Mouse (Mus musculus): ENCODE data around the gene Baiap2l1.
"Not testable (repeated sequence)": the region's sequence is repeated elsewhere in the genome, so short reads cannot be mapped to it uniquely, and the experiment has no call there.

Baiap2l1 gene

DNA sequence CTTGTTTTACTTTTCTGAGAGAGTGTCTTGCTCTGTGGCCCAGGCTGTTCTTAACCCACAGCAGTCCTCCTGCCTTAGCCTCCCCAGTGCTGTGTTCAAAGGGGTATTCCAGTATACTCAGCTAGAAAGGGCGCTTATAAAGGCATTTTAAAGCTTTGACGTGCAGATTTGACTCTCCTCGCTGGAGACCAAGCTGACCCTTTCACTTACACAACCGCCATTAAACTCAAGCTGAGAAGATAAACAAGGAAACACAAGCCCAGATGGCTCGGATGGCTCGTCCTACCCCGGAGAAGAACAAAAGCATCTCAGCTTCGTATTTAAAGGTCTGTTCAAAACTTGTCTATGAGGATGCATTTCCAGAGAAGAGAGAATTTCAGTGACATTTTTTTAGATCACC, 6.7 kb downstream of the Baiap2l1 start:
- DNase-seq (ENCODE audit: low read depth, low spot score): no peak

DNA sequence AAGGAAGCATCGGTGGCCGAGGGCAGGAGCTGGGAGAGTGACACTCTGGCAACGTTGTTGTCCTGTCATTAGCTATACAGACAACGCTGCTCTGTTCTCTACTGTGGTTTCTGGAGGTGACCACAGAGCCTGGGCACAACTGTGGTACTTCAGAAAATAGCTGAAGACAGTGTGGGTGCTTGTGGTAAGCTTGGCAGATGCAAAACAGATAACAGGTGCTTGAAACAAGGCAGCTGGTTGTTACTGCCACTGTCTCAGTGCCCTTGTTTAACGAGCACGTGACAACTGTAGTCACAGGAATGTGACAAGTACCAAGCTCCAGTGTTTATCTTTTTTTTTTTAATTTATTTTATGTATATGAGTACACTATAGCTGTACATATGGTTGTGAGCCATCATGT, 13.3 kb downstream of the Baiap2l1 start:
- no peak for DNase-seq (ENCODE audit: low read depth, low spot score)

DNA sequence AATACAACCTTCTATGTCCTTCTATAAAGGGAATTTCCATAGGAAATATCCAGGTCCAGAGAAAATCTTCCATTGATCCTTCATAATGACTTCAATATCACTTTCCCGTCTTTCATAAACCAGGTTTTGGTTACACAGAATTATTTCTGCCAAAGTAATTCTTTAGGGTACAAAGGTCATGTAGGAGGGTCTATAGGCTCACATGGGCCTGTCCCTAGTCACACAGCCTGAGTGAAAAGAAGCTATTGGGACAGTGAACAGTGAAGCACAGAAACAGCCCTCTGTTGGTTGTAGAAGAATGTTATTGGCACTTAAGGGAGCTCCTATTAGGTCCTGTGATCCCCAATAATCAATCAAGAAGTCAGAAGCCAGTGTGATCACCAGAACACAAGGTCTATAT, 16.8 kb downstream of the Baiap2l1 start:
- DNase-seq (ENCODE audit: low read depth, low spot score): no peak

DNA sequence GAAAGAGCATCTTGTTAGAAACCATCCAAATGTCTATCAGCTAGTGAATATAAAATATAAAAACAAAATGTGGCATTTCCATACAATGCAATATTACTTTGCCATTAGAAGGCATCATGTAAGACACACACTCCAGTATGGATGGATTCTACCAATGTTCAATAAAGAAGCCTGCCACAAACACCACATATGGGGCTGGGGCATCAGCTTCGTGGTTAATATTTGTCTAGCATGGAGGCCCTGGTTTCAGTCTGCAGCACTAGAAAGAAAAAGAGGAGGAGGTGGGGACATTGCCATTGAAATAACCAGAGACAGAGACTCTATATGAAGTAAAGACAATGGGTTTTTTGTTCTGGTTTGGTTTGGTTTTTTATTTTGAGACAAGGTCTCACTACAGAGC, 19.1 kb downstream of the Baiap2l1 start:
- DNase-seq (ENCODE audit: low read depth, low spot score): no peak

DNA sequence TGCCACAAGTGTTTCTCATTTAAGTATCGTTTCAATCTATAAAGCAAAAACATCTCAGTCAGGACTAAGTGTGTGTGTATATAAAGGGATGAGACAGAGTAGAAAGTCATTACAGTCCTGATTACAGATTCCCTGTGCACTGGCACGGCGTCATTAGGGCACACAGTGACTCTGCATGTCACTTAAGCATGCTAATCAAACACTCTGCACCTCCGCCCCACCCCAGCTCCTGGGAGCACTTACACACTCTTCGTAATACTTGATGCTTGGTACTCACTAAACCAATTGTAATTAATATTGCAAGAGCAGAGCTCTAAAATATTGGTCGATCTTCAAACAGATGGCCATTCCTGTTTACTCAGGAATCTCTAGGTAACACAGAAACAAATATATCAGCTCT, 22.6 kb downstream of the Baiap2l1 start:
- not testable (repeated sequence) for DNase-seq (ENCODE audit: low read depth, low spot score)

DNA sequence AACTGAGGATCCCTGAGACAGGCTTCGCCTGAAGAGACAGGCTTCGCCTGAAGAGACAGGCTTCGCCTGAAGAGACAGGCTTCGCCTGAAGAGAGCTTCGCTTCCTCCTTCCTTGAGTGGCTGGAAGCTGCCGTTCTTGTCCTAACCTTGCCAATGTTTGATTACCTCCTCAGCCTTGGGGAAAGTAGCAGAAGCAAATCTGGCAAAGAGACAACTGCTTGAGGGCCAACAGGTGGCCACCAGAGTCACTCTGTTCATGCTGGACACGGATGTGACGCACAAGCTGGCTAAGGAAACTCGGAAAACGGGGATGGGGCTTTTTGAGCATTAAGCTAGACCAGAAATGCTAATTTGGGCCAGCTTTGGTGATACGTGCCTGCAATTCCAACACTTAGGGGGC, 23.9 kb downstream of the Baiap2l1 start:
- DNase-seq (ENCODE audit: low read depth, low spot score): no peak

DNA sequence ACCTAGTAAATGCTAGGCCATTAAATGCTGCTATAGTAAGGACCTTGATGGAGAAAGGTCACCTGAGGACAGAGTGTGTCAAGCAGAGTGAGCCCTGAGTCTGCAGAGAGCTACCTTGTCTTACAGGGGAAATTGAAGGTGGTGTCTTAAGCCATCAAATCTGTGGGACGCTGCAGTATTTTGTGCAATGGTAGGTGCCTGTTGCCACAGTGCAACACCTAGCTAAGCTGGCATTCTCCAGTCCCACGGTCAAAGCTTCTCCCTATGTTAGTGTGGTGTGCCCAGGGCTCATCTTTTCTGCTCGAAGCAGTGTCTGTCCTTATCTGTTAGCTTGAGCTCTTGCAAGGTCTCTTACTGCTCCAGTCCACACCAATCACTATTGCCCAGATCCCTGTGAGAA, 35.2 kb downstream of the Baiap2l1 start:
- DNase-seq (ENCODE audit: low read depth, low spot score): no peak

DNA sequence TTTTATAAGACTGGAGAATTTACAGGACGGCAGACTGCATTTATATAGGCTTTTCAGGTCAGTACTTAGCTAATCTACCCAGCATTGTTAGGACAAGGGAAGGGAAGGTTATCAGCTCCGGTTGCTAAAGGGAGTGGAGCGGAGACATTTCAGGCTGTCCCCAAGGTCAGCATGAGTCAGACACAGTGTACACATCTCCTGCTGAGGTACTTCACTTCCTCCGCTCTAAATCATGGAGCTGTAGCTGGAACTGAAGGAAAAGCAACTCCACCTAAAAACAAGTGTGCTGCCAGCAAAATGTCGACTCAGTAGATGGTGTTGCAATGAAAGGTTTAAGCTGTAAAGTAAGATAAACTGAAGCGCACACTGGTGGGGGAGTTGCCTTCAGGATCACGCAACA, 36.2 kb downstream of the Baiap2l1 start:
- no peak for DNase-seq (ENCODE audit: low read depth, low spot score)

DNA sequence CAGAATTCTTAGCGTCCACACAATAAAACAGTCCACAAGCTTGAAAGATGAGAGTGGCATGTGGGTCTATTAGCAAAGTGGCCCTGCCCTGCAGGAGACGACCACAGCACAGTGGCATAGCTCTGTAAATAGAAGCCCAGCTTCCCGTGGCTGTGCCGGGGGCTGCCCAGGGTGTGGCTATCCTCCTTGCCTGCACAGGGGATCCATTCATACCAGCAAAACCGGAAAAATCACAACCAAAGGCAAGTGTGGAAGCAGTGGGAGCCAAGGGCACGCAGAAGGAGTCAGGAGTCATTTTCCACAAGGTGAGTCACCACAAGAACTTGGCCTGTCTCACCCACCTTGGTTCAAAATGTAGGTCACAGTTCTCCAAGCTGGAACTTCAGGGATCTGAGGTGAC, 39.6 kb downstream of the Baiap2l1 start:
- DNase-seq (ENCODE audit: low read depth, low spot score): no peak

DNA sequence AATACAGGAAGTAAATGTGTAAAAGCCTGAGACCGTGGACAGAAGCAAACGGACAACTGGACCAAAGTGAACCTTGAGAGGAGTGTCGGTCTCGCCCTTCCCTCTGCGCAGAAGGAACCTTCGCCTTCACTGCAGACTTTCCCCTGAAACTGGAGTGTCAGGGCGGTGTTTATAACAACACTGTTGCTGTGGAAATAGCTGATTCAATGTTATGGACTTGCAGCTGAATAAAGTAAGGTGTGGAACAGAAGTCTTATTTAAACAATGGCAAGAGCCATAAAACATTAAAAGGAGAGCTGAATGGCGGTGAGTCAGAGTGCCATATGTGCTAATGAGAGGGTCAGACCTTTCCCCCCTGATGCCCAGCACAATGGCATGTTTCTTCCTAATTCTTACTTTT, 40.5 kb downstream of the Baiap2l1 start:
- no peak for DNase-seq (ENCODE audit: low read depth, low spot score)

DNA sequence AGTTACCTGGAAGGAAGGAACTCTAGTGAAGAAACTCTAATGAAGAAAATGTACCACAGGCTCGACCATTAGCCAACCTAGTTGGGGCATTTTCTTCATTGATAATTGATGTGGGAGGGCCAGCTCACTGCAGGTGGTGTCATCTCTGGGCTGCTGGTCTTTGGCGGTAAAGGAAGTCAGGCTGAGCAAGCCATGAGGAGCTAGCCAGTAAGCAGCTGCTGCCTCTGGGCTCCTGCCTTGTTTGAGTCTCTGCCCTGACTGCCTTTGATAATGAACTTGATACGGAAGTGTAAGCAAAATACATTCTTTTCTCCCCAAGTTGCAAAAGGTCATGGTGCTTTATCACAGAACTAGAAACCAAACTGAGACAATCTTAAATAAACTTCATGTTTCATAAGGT, 41.5 kb downstream of the Baiap2l1 start:
- no peak for DNase-seq (ENCODE audit: low read depth, low spot score)

DNA sequence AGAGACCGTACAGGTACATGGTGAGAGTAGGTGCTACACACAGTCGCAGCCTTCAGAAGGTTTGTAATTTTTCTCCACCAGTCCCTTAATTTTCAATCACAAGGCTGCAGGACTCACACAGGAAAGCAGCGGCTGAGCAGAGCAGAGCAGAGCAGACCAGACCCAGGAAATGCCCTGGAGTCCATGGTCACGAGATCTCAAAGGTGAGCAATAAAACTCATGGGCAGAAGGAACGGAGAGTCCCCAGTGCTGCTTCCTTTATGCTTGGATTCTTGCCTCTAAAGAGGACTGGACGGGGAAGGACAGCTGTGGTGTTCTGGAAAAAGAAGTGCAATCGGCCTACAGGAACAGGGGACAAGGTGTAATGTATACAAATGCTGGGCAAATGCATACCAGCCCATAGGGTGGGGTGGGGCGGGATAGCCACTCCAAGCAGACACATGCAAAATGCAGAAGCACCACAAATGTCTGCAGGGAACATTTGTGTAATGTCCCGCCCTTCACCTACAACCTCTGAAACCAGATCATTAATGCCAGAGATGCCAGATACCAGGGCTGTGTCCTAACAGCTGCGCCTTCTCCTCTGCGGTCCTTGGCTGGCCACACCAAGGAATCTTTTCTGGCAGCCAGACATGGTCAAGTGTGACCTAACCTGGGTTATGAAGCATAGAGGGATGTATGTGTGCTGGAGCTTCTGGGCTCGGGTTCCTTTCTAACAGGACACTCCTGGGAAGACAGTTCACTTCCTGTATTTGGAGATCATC, 43.0 kb downstream of the Baiap2l1 start:
- DNase-seq (ENCODE audit: low read depth, low spot score): no peak

DNA sequence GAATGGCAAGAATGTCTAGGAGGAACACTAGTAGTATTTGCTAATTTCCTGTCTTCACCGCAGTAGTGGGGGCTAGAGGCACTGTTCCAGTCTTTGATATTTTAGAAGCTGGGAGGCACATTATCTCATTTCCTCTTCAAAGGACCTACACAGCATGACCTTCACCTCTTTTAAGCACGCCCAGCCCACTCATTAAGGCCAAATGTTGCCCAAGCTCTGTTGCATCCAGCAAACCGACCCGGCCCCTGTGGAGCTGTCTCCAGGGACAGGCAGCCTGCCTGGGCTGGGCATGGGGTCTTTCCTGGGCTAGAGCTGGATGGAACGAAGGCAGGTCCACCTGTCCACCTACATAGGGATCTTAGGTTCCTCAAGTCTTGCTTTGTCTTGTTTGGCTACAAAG, 44.6 kb downstream of the Baiap2l1 start:
- no peak for DNase-seq (ENCODE audit: low read depth, low spot score)

DNA sequence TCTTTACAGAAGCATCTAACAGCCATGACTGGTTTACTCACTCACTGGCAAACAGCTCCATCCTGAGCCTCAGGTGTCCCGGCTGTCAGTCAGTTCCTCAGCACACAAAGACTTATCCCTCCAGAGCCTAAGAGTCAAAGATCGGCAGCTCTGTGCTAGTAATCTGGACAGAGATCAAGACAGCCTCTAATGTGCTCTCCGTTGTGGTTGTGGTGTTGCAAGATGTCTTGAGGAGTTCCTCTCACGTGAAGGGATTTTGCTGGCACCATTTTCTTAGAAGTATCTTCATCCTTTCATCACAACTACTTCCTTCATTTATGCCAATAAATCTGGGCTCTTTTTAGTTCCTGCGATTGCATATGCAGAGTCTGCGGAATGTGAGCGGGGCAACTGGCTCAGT, 45.7 kb downstream of the Baiap2l1 start:
- DNase-seq (ENCODE audit: low read depth, low spot score): no peak

DNA sequence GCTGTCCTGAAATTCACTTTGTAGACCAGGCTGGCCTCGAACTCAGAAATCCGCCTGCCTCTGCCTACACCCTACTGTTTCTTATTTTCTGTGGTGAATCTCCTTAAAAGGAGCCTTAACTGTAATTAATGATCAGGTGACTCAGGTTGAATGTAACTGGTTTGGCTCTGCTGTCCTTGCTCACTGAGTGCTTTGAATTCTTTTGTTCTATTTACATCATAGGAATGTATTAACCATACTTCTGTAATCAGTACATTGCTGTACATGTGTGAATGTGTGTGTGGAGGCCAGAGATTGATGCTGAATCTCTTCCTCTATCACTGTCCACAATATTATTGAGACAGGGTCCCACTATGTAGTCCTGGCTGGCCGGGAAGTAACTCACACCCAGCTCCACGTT, 49.0 kb downstream of the Baiap2l1 start:
- no peak for DNase-seq (ENCODE audit: low read depth, low spot score)

DNA sequence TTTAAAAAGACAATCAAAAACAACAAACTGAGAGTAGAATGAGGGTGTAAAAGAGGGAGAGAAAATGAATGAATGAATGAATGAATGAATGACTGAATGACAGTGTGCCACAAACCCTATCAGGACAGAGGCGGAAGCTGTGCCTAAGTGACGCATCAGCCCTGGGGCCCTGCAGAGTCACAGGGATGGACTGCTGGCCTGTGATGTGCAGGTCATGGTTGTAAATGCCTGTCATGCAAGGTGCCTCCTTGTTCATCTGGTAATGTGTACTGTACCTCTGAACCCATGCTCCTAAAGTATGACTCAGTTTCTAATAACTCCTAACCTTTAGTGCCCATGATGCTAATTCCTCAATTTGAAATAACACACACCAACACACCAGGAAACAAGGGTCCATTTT, 54.8 kb downstream of the Baiap2l1 start:
- DNase-seq (ENCODE audit: low read depth, low spot score): no peak

DNA sequence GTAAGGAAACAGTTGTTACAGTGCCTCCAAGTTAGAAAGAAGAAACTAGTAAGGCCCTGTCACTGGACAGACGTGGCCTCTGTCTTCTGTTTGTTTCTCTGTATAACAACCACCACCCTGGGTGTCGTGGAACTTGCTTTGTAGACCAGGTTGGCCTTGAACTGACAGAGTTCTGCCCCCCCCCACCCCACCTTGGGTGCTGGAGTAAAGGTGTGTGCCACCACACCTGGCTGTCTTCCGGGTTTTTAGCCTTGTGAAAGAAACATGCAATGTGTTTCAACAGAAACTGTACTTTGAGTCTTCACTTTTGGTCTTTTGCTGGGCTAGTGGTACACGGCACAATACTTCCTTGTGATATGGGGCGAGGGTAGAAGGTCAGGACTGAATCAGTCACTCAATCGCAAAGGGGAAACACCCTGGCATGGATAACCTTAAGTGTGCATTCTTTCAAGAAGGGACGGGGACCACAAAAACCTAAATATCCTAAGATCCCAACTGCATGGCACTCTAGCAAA, 61.8 kb downstream of the Baiap2l1 start:
- DNase-seq (ENCODE audit: low read depth, low spot score): no peak

DNA sequence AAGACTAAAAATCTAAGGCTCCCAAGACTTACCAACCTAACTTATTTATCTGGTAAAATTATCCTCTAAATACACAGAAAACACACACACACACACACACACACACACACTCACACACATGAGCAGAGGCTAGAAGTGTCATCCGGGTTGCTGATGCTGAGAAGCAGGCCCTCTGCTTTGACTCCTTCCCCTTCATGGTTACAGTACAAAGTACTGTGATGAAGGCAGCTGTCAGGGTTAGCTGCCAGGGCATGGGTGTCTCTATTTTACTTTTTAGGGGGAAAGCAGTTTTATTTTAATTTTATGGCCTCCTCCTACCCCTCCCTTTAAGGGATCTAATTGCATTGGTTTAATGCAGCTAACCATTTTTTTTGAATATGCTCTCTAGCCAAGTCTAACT, 62.6 kb downstream of the Baiap2l1 start:
- DNase-seq (ENCODE audit: low read depth, low spot score): no peak

DNA sequence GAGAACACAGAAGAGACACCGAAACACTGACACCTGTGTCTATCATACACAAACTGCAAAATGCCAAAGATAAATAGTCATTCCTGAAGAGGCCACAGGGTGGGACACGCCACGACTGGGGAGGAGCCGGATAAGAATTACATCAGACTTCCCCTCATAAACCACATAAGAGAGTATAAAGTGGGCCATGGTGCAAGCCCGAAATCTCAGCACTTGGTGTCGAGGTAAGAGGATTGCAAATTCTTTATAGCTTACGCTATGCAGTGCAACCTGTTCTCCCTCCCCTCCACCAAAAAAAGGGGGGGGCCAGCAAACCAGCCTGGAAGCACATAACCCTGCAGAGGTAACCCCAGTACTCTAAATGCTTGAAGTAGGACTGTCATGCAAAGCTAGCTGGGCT, 63.0 kb downstream of the Baiap2l1 start:
- no peak for DNase-seq (ENCODE audit: low read depth, low spot score)

DNA sequence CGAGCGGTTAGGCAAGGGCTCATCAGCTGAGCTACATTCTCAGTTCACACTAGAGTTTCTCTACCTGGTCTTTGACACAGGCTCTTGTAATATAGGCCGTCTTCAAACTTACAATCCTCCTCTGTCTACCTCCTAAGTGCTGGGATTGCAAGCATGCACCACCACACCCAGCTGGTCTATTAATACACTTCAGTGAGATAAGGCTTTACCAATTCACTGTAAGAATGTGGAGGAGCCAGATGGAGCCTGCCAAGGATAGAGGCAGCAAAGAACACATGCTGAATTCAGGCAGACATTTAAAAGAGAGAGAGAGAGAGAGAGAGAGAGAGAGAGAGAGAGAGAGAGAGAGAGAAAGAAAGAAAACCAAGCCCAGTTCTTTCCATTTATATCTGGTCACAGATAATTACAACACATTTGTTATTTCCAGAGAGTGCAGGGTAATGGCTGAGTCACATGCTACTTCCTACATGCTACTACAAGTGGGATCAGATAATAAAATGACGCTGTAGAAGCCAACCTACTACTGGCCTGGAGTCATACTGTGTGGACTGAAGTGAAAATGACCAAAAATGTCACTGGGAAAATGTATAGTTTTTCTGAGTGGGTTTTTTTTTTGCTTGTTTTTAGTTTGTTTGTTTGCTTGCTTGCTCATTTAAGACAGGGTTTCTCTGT, 68.0 kb downstream of the Baiap2l1 start:
- no peak for DNase-seq (ENCODE audit: low read depth, low spot score)

DNA sequence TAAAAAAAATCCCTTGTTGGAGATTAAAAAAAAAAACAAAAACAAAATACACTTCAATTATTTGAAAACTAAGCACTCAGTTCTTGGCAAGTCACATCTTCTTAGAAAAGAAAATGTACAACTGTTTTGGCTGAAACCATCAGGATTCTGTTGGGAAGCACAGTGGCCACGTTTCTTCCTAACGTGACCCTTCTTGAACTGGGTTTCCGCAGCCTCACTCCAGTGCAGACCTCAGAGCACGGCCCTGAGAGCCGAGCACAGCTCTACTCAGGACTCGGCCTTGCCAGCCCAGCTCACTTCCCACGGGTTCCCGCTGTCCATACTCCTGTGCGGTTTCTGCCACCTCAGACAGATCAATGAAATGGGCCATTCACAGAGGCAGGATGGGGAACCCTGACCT, 69.5 kb downstream of the Baiap2l1 start:
- no peak for DNase-seq (ENCODE audit: low read depth, low spot score)

DNA sequence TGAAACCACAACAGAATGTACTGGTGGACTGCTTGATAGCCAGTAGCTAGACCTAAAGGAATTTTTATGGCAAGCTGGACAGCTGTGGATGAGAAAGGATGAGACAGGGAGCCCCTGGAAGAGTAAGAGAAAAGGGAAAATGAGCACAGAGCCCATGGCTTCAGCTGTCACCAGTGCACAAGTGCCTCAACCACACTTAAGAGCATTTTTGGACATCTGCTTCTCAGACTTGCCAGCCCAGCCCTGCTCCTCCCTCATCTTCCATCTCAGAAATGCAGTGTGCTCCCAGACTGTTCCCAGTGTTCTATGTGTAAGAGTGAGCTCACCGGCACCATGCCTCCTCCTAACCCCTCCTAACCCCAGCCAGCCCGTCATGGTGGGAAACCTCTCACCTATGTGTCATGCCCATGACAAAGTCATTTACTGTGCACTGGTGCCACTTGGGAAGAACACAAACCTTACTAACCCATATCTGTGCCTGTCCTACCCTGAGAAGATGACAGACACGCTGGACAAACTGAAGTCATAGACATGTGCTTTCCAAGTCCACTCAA, 70.6 kb downstream of the Baiap2l1 start:
- DNase-seq (ENCODE audit: low read depth, low spot score): no peak

Measured in c-Kit-negative CD71-positive TER-119-positive erythroid progenitor cells, embryonic 14.5 days (primary cell).